Mouse (Mus musculus) spleen, adult 2 months (tissue): ENCODE measurements at regions not wholly inside any gene's neighbourhood (a gene's known extent, or its start where the extent isn't known, plus 50 kb on each side); places are given as distances from the start of the nearest gene placed in this dataset.

Experiments
- CTCF ChIP-seq: fragments of 200-500 bp; IDR thresholded peaks from 2 replicates; pipeline ENCODE4 v1.5.1; 2011; ENCODE audit warnings: mild to moderate bottlenecking, inconsistent platforms; ENCODE audit not compliant: insufficient read depth, insufficient read length, insufficient replicate concordance; ENCODE audit errors: extremely low read depth
- POLR2A ChIP-seq: fragments of 200-500 bp; IDR thresholded peaks from 2 replicates; pipeline ENCODE4 v1.6.1; 2011; ENCODE audit warnings: low read depth, low read length, inconsistent platforms

DNA sequence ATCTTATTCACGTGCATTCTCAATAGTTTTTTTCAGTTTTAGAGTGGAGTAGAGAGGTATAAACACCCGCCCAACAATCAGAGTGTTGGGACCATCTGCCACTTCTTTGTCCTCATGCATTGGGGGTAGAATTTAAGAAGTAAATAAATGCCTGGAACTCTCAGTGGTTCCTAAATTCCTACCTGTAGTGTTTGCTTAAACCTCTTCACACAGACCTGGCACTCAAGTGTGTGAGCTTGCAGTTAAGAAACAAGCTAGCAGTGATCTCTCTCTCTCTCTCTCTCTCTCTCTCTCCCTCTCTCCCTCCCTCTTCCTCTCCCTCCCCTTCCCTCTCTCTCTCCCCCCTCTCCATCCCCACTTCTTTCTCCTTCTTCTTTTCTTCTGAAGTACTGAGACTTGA, 406.5 kb downstream of the Rnd3 start:
- TF ChIP-seq CTCF (no peak), POLR2A (no peak)
